Mouse (Mus musculus): Measurements from ENCODE around the gene Ncstn.

GRCm38 (mm10) chr1:172052766-172053279 is 29.8 kb downstream of the Ncstn start:
- TF ChIP-seq USF2 (conservative IDR thresholded peaks at IDR 0.05; ENCODE audit: low read depth, low read length) (no peak), MAX (IDR thresholded peaks at IDR 0.05; ENCODE audit: low read length) (no peak), POLR2AphosphoS2 (IDR thresholded peaks at IDR 0.05; ENCODE audit: low read depth, low read length) (no peak), POLR2A (IDR thresholded peaks at IDR 0.05; ENCODE audit: low read depth, low read length) (no peak)

Measured in CH12.LX (cell line).